Mouse (Mus musculus): Measurements from ENCODE around the gene Lin7b. TPM values are rescaled to one million over a fixed set of nuclear protein-coding genes. Genes with fewer than 3 reads are reported as not detected.

Lin7b gene
- polyA plus RNA-seq, 1 experiment from 2014 or later, result 2.5 TPM

DNA sequence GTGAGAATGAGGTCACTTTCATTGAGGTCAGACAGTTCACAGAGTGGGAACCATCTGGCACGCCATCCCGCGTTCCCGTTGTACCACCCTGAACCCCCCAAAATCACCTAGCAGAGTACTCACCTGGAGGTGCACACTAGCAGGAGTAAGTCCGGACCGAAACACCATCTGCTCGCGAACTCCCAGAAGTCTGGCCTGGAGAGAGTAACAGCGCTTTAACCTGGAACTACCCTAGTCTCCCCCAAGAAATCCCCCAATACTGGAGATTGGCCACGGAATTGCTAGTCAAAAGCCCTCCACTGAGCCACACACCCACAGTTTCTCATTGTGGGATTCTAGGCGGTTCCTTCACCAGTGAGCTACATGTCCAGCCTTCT, 30.3 kb downstream of the Lin7b start:
- 0 out of 2 replicates have a peak overlapping the region, but pooled peaks have one; percentile 65 for H3K9ac ChIP-seq
- 0 out of 2 replicates have a peak overlapping the region, but pooled peaks have one; percentile 38 for H3K27ac ChIP-seq
- H3K9me3 ChIP-seq, result no peaks in the 10 kb centered on the region
- H3K4me3 ChIP-seq, result peak overlapping the region; percentile 57
- peak overlapping the region; percentile 95 for H3K4me2 ChIP-seq
- 0 out of 2 replicates have a peak, but pooled peaks cover 3% of the 10 kb centered on the region for H3K27me3 ChIP-seq
- under 1% methylated on average over 11 of the region's 11 CpGs for WGBS
- no peak for ATAC-seq (ENCODE audit: insufficient number of reproducible peaks, low FRiP score, low TSS enrichment, low read depth)
- H3K4me1 ChIP-seq, result peaks cover 47% of the 10 kb centered on the region
- no peaks in the 10 kb centered on the region for H3K36me3 ChIP-seq

DNA sequence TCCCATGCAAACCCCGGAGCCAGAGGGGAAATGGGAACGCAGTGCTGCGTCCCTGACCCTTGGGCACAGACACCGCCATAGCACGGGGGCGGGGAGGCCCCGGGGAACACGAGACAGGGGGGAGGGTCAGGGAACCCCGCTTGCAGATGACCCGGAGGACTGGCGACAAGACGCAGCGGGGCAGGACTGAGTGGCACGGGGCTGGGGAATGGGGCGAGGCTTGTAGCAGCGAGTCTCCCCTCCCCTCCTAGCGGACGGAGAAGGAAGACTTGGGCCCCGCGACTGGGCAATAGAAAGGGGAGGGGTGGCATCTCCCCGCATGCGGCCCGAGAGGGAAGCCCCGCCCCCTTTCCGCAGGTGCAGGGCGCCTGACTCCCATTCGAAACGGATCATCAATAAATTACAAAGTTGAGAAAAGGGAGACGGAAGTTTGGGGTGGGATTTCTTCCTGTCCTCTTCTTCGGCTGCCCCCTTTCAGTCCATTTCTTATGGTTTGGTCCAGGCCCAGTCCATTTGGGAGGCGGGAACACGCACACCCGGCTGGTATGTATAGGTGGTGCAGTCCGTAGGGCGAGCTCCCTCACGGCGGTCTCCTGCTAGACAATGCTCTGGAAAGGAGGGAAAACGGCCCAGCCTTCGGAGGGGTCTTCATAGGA, 30.8 kb downstream of the Lin7b start:
- Histone ChIP-seq H3K27me3 (0 out of 2 replicates have a peak, but pooled peaks cover 3% of the 10 kb centered on the region), H3K4me2 (peak overlapping the region; percentile 95), H3K36me3 (no peaks in the 10 kb centered on the region), H3K4me3 (peak overlapping the region; percentile 57), H3K9me3 (no peaks in the 10 kb centered on the region), H3K27ac (peak overlapping the region; percentile 60), H3K9ac (peak overlapping the region; percentile 65), H3K4me1 (peaks cover 52% of the 10 kb centered on the region)
- ATAC-seq (ENCODE audit: insufficient number of reproducible peaks, low FRiP score, low TSS enrichment, low read depth), result peak; percentile 67
- under 1% methylated on average over 38 of the region's 39 CpGs for WGBS

DNA sequence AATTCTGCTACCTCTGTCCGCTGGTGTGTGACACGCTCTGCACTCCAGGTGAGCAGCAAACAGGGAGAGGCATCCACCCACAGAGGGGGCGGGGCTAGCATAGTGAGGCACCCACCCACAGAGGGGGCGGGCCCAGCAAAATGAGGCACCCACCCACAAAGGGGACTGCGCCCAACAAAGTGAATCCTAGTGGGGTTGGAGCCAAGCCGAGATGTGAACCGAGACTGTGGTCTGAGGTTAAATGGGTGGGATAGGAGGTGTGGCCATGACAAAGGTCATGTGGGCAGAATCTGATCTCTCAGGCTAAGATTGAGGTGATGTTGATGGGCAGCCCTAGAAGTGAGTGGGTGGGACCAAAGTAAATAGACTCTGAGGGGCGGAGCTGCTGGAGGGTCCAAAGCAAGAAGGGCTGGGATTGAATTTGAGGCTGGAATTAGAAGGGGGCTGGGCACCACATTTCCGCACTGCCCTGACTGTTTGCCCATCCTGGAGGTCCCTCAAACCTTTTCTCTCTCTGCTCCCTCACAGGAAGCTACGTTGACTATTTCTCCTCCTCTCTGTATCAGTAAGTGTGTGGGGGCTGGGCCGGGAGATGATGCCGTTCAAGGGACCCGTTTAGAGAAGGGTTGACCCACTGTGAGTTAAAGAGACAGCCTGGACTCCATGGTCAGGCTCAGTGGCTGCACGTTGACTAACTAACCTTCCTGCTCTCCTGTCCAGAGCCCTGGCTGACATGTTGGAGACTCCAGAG, 32.0 kb downstream of the Lin7b start:
- Histone ChIP-seq H3K9ac (0 out of 2 replicates have a peak overlapping the region, but pooled peaks have one; percentile 10), H3K4me3 (peak overlapping the region; percentile 57), H3K4me1 (peaks cover 58% of the 10 kb centered on the region), H3K9me3 (no peaks in the 10 kb centered on the region), H3K27ac (peak overlapping the region; percentile 60; the same call in 1 of the 2 replicates), H3K4me2 (peak overlapping the region; percentile 95), H3K36me3 (no peaks in the 10 kb centered on the region), H3K27me3 (0 out of 2 replicates have a peak, but pooled peaks cover 3% of the 10 kb centered on the region)
- no peak for ATAC-seq (ENCODE audit: insufficient number of reproducible peaks, low FRiP score, low TSS enrichment, low read depth)
- WGBS, result 4% methylated on average over 14 of the region's 14 CpGs

DNA sequence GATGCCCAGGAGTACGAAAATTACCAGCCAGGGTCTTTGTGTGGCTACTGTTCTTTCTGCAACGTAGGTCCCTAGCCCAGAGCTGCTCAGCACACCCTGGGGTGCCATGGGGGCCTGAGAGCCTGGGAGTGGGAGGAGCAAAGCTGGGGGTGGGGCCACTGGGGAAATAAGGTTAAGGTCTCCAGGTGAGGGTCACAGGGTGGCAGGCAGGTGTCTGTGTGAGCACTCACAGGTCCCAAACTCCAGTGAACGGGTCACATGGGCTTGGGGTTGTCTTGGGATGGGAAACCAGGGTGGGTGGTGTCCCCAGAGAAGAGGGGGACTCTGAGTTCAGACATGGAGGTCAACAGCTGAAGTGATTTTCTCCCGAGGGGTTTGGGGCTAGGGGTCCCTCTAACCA, 32.9 kb downstream of the Lin7b start:
- Histone ChIP-seq H3K4me1 (peaks cover 65% of the 10 kb centered on the region), H3K4me2 (peak overlapping the region; percentile 95; the same call in 1 of the 2 replicates)
- WGBS, result 19% methylated on average over 4 of the region's 4 CpGs

DNA sequence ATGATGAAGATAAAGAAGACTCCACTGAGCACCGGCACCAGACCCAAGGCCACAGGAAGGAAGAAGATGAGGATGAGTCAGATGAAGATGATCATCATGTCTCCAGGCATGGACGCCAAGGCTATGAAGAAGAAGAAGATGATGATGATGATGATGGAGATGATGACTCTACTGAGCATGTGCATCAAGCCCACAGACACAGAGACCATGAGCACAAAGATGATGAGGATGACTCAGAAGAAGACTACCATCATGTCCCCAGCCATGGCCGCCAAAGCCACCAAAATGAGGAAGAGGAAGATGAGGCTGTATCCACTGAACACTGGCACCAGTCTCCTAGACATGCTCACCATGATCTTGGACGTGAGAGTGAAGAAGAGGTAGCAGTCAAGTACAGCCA, 34.1 kb downstream of the Lin7b start:
- peaks cover 68% of the 10 kb centered on the region for H3K4me1 ChIP-seq

More for the DNA sequence above, 32.9 kb downstream of the Lin7b start:
- Histone ChIP-seq H3K27ac (no peak overlapping the region), H3K9me3 (no peaks in the 10 kb centered on the region), H3K27me3 (0 out of 2 replicates have a peak, but pooled peaks cover 3% of the 10 kb centered on the region), H3K36me3 (no peaks in the 10 kb centered on the region), H3K4me3 (peak overlapping the region; percentile 57; the same call in 1 of the 2 replicates), H3K9ac (no peak overlapping the region)
- ATAC-seq (ENCODE audit: insufficient number of reproducible peaks, low FRiP score, low TSS enrichment, low read depth), result no peak

DNA sequence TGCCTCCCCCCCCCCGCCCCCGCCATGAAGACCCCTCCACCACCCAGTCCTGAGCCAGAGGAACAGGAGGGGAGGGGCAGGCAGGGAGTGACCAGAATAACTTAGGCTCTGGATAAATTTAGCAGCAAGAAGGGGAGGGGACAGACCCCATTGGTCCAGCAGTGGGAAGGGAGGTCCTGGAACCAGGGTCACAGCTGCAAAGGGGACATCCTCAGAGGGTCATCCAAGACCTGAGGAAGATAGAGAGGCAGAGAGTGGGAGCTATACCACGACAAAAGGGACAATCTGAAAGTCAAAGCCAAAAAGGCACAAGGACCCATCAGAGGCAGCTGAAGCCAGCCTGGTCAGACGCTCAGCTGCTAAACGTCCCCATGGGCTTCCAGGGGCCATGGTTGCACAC, 35.3 kb downstream of the Lin7b start, which contains the start of gene Hrc:
TSS of gene Hrc (plus strand) at position 235 of the 400 bp plus-strand sequence.
- Histone ChIP-seq H3K27ac (peak within 1 kb of the TSS; percentile 93), H3K9me3 (no peaks in the 10 kb centered on the region), H3K36me3 (peaks cover 4% of the 10 kb centered on the region; the same call in 1 of the 2 replicates), H3K9ac (no peak within 1 kb of the TSS), H3K4me3 (peak within 1 kb of the TSS; percentile 72; the same call in 1 of the 2 replicates), H3K4me1 (peaks cover 55% of the 10 kb centered on the region), H3K4me2 (peak within 1 kb of the TSS; percentile 86), H3K27me3 (0 out of 2 replicates have a peak, but pooled peaks cover 3% of the 10 kb centered on the region)
- 31% methylated on average over 5 of the region's 5 CpGs for WGBS
- ATAC-seq (ENCODE audit: insufficient number of reproducible peaks, low FRiP score, low TSS enrichment, low read depth), result no peak

More for the DNA sequence above, 34.1 kb downstream of the Lin7b start:
- Histone ChIP-seq H3K9me3 (no peaks in the 10 kb centered on the region), H3K36me3 (peaks cover 4% of the 10 kb centered on the region; the same call in 1 of the 2 replicates), H3K9ac (no peak overlapping the region), H3K27ac (no peak overlapping the region), H3K4me2 (no peak overlapping the region), H3K27me3 (0 out of 2 replicates have a peak, but pooled peaks cover 3% of the 10 kb centered on the region), H3K4me3 (no peak overlapping the region)
- WGBS, result 88% methylated on average over 4 of the region's 4 CpGs
- ATAC-seq (ENCODE audit: insufficient number of reproducible peaks, low FRiP score, low TSS enrichment, low read depth), result no peak

DNA sequence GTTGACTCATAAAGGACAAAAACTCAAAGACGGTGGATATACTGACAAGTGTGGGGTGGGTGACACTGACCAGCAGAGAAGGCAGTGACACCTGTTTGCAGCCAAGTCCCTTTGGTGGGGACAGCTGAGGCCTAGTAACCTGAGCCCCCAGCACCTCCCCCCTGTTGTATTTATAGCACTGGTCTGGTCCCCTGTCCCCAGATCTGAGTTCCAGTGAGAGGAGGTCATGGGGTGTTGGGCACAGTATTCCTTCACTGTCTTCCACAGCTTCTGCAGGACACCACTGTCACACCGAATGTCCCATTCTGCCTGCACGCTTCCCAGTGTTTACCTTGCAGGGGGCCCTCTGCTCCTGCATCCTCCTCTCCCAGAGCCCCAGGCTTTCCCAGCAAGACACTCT, 35.8 kb downstream of the Lin7b start:
- Histone ChIP-seq H3K4me3 (no peak overlapping the region), H3K9me3 (no peaks in the 10 kb centered on the region), H3K27me3 (0 out of 2 replicates have a peak, but pooled peaks cover 3% of the 10 kb centered on the region), H3K4me1 (peaks cover 51% of the 10 kb centered on the region), H3K27ac (peak overlapping the region; percentile 59), H3K36me3 (peaks cover 4% of the 10 kb centered on the region; the same call in 1 of the 2 replicates), H3K9ac (no peak overlapping the region), H3K4me2 (no peak overlapping the region)
- ATAC-seq (ENCODE audit: insufficient number of reproducible peaks, low FRiP score, low TSS enrichment, low read depth), result peak; percentile 31; the same call in 1 of the 2 replicates
- 38% methylated on average over 3 of the region's 3 CpGs for WGBS

DNA sequence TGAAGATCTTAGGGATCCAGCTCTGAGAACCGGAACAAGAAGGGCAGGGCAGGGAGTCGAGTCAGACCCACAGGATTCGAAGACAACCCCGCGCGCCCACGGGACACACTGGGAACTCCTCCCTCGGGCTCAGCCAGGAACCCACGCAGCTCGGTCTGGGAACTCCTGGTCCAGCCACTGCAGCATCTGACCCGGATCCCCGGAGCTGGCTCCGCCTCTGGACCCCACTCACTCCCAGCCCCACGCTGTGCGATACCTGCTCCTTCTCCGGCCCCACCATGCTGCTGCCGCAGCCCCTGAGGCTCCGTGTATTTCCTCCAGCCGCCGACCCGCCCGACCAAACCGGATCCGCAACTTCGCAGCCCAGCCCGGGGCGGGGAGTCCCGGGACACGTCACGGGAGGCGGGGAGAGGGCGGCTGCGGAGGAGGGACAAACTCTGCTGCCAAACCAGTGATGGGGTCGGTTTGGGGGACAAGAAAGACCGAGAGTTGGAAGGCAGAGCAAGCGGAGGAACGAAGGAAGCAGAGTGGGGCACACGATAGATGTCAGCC, 36.9 kb downstream of the Lin7b start, which contains the start of gene Trpm4:
TSS of gene Trpm4 (minus strand) at position 350 of the 552 bp plus-strand sequence.
- peaks cover 4% of the 10 kb centered on the region; the same call in 1 of the 2 replicates for H3K36me3 ChIP-seq
- H3K9me3 ChIP-seq, result no peaks in the 10 kb centered on the region
- peak within 1 kb of the TSS; percentile 54 for H3K9ac ChIP-seq
- 0 out of 2 replicates have a peak, but pooled peaks cover 3% of the 10 kb centered on the region for H3K27me3 ChIP-seq
- H3K4me3 ChIP-seq, result peak within 1 kb of the TSS; percentile 72
- H3K4me1 ChIP-seq, result peaks cover 40% of the 10 kb centered on the region
- ATAC-seq (ENCODE audit: insufficient number of reproducible peaks, low FRiP score, low TSS enrichment, low read depth), result peak; percentile 78
- under 1% methylated on average over 38 of the region's 38 CpGs for WGBS
- H3K4me2 ChIP-seq, result peak within 1 kb of the TSS; percentile 86
- peak within 1 kb of the TSS; percentile 93 for H3K27ac ChIP-seq

DNA sequence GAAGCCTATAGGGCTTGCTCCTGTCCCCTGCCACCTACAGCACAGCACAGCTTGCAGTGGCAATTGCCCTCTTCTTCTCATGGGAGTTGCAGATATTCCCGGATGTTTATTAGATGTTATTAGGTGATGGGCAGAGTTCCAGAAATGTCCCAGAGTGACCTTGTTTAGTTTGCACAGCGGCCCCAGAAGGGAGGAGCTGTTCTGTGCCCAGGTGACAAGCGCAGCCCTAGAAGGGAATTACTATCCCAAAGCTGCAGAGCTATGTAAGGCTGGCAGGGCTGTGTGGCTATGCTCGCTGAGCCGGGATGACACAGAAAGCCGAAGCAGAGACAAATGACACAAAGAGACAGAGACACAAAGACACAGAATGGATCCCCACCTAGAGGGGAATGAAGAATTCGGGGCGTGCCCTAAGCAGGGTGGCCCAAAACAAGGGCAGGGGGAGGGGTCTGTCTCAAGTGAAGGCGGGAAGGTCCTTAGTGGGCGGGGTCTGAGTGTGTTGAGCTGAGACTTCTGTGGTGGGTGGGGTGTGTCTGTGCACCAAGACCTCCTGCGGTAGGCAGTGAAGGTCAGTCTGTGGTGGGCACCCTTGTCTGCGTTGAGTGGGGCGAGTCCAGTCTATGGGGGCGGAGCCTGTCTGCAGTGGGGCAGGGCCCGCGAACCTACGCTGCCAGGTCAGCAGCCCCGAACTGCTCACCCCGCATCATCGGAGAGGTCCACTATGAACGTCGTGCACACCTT, 37.5 kb downstream of the Lin7b start:
- ATAC-seq (ENCODE audit: insufficient number of reproducible peaks, low FRiP score, low TSS enrichment, low read depth), result peak; percentile 59
- 0 out of 2 replicates have a peak, but pooled peaks cover 3% of the 10 kb centered on the region for H3K27me3 ChIP-seq
- WGBS, result 3% methylated on average over 22 of the region's 22 CpGs
- H3K9me3 ChIP-seq, result no peaks in the 10 kb centered on the region
- H3K9ac ChIP-seq, result peak overlapping the region; percentile 54
- peaks cover 4% of the 10 kb centered on the region; the same call in 1 of the 2 replicates for H3K36me3 ChIP-seq
- peak overlapping the region; percentile 93 for H3K27ac ChIP-seq
- peak overlapping the region; percentile 72 for H3K4me3 ChIP-seq
- peak overlapping the region; percentile 86 for H3K4me2 ChIP-seq
- peaks cover 33% of the 10 kb centered on the region for H3K4me1 ChIP-seq

DNA sequence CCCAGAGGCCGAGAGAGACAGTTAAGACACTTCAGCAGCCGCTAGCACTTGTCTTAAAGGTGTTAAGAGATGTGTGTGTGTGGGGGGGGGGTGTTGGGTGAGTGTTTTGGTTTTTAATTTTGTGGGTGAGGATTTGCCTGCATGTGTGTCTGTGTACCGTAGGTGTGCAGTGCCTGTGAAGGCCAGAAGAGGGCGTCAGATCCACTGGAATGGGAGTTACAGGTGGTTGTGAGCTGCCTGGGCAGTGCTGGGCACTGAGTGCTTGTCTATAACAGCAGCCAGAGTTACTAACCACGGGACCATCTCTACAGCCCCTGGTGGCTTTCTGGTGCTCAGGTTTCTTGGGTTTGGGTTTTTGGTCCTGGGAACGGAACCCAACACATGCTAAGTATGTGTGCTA, 38.9 kb downstream of the Lin7b start:
- H3K36me3 ChIP-seq, result peaks cover 16% of the 10 kb centered on the region
- H3K4me3 ChIP-seq, result no peak overlapping the region
- ATAC-seq (ENCODE audit: insufficient number of reproducible peaks, low FRiP score, low TSS enrichment, low read depth), result no peak
- no peak overlapping the region for H3K9ac ChIP-seq
- no peaks in the 10 kb centered on the region for H3K9me3 ChIP-seq
- no peak overlapping the region for H3K27ac ChIP-seq
- H3K4me1 ChIP-seq, result peaks cover 28% of the 10 kb centered on the region
- no peak overlapping the region for H3K4me2 ChIP-seq
- H3K27me3 ChIP-seq, result no peaks in the 10 kb centered on the region
- 81% methylated on average over 6 of the region's 6 CpGs for WGBS
